In the genomic region with DNA sequence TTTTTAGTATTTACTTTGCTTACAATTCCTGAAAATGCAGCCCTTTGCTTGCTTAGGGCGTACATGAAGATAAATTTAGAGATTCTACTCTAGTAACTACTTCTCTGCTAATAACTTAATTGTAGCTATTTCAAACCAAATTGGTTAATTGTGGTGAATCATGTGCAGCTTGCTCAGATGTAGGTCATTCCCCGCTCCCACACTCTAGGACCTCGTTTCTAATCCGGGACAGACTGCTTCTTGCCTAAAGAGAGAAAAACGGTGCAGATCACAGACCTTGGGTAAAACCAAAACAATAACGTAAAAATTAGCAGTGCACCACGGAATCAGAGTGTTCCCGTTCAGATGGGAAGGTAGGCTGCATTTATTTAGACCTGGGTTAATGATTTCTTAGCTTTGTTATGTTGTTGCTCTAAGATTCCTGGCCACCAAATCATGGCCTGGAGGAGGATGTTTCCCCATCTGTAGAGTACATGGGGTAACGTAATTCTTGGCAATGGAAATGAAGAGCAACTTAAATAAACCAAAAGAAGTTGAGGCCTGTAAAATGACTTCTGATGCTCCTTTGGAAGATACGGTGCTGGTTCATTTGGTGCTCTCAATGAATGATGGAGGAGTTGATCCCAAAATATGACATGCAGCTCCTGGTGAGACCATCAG, we compare ENCODE assay signal across 23 mouse cellular contexts. TPM values are rescaled to one million over a fixed set of nuclear protein-coding genes. Genes with fewer than 3 reads are reported as not detected.
"Had no signal": no experiment of that assay in that cellular context is flagged by ENCODE, and none has a peak within 500 bp of the region (broad histone marks: within the 10 kb centered on the region; RNA-seq: fewer than 3 reads in every experiment).

No protein-coding gene starts in this region.

- H3K4me3 ChIP-seq: left cerebral cortex, adult 2 months; limb, embryonic 10.5 days; liver, embryonic 13.5 days; lung, embryonic 15.5 days; midbrain, embryonic 12.5 days; neural tube, embryonic 13.5 days had no signal

- H3K9ac ChIP-seq: liver, embryonic 13.5 days; liver, postnatal 0 days; lung, embryonic 15.5 days; midbrain, embryonic 12.5 days; neural tube, embryonic 13.5 days had no signal

- H3K27me3 ChIP-seq: liver, embryonic 13.5 days; lung, embryonic 15.5 days; midbrain, embryonic 12.5 days; neural tube, embryonic 13.5 days had no signal

- H3K36me3 ChIP-seq: limb, embryonic 10.5 days; liver, embryonic 13.5 days; lung, embryonic 15.5 days; neural tube, embryonic 13.5 days had no signal

- ATAC-seq: liver, postnatal 0 days; midbrain, embryonic 16.5 days had no signal

- DNase-seq: kidney, adult 9 months; kidney, postnatal 10 days; kidney, postnatal 4 days; liver, embryonic 13.5 days; liver, postnatal 0 days; right cerebral cortex, postnatal 4 days; spleen, adult 18-20 months; thymus, adult 2 months; thymus, postnatal 25 days had no signal

- H3K4me1 ChIP-seq: limb, embryonic 10.5 days; liver, embryonic 13.5 days; lung, embryonic 15.5 days; midbrain, embryonic 12.5 days; neural tube, embryonic 13.5 days had no signal

- H3K27ac ChIP-seq: left cerebral cortex, adult 2 months; limb, embryonic 10.5 days; liver, embryonic 13.5 days; lung, embryonic 15.5 days; midbrain, embryonic 12.5 days; neural tube, embryonic 13.5 days had no signal

RNA-seq across cellular contexts. Expression of gene Gm11146, which starts 45.3 kb away (rescaled TPM):
- total RNA-seq: layer of hippocampus, adult 8-10 months; layer of hippocampus, postnatal 25 days; left cerebral cortex, adult 2 months; left cerebral cortex, postnatal 14 days; megakaryocyte-erythroid progenitor cell, adult 5-6 weeks had no signal
- polyA plus RNA-seq: limb, embryonic 10.5 days; limb, embryonic 14.5 days; liver, embryonic 13.5 days; liver, postnatal 0 days; lung, embryonic 15.5 days; midbrain, embryonic 12.5 days; midbrain, embryonic 16.5 days; neural tube, embryonic 13.5 days; stomach, embryonic 14.5 days; testis, adult 2 months; thymus, adult 2 months; urinary bladder, adult 2 months had no signal
